Mouse (Mus musculus) hindbrain, embryonic 16.5 days (tissue): Measurements from ENCODE around the gene Ypel2. TPM values are rescaled to one million over a fixed set of nuclear protein-coding genes. Genes with fewer than 3 reads are reported as not detected.

Source experiments
- ATAC-seq: fragments of 200-750 bp; cut with Nextera tagmentation; 2 replicates; pipeline ENCODE4 v1.8.0; 2017; ENCODE audit warnings: moderate TSS enrichment, moderate library complexity
- H3K27ac ChIP-seq: fragments of 300-500 bp; sonication (generic); 2 replicates; pipeline ENCODE4 v1.5.1; 2014; ENCODE audit warnings: low read depth, mild to moderate bottlenecking, control low read depth, low read length, moderate library complexity
- H3K27me3 ChIP-seq: fragments of 300-500 bp; sonication (generic); replicated peaks from 2 replicates; pipeline ENCODE4 v1.6.1; 2014; ENCODE audit warnings: low read length; ENCODE audit not compliant: control insufficient read depth, insufficient read depth
- H3K36me3 ChIP-seq: fragments of 300-500 bp; sonication (generic); 2 replicates; pipeline ENCODE4 v1.6.1; 2014; ENCODE audit warnings: mild to moderate bottlenecking, low read length, moderate library complexity, mixed read lengths; ENCODE audit not compliant: control insufficient read depth, insufficient read depth
- H3K4me1 ChIP-seq: fragments of 300-500 bp; sonication (generic); 2 replicates; pipeline ENCODE4 v1.6.1; 2014; ENCODE audit warnings: low read depth, low read length; ENCODE audit not compliant: control insufficient read depth, insufficient read depth
- H3K4me2 ChIP-seq: fragments of 300-500 bp; sonication (generic); 2 replicates; pipeline ENCODE4 v1.6.1; 2014; ENCODE audit warnings: mild to moderate bottlenecking, low read length, control low read depth, moderate library complexity
- H3K4me3 ChIP-seq: fragments of 300-500 bp; sonication (generic); 2 replicates; pipeline ENCODE4 v1.5.1; 2014; ENCODE audit warnings: mild to moderate bottlenecking, low read length, control low read depth, moderate library complexity
- H3K9ac ChIP-seq: fragments of 300-500 bp; sonication (generic); 2 replicates; pipeline ENCODE4 v1.6.1; 2014; ENCODE audit warnings: low read depth, mild to moderate bottlenecking, control low read depth, low read length, moderate library complexity
- H3K9me3 ChIP-seq: fragments of 300-500 bp; sonication (generic); 2 replicates; pipeline ENCODE4 v1.6.1; 2014; ENCODE audit warnings: mild to moderate bottlenecking, low read length, moderate library complexity; ENCODE audit not compliant: control insufficient read depth
- WGBS: fragments of 180-500 bp; shearing (Covaris S2); extraction: QIAGEN DNeasy Blood & Tissue Kit; methylation state at CpG from one replicate; pipeline ENCODE4 v1.1.7; 2014; 5-methylcytosine and 5-hydroxymethylcytosine counted together
- polyA plus RNA-seq: library from polyadenylated mRNA; unstranded; fragments of >200 nt; fragmentation: Nextera tagmentation; extraction: Ambion mirVana; gene quantifications from 2 replicates; pipeline ENCODE4 v1.2.1, GENCODE M21; 2015

Gene Ypel2
- polyA plus RNA-seq, 1 experiment from 2014 or later = 4.0 TPM

DNA sequence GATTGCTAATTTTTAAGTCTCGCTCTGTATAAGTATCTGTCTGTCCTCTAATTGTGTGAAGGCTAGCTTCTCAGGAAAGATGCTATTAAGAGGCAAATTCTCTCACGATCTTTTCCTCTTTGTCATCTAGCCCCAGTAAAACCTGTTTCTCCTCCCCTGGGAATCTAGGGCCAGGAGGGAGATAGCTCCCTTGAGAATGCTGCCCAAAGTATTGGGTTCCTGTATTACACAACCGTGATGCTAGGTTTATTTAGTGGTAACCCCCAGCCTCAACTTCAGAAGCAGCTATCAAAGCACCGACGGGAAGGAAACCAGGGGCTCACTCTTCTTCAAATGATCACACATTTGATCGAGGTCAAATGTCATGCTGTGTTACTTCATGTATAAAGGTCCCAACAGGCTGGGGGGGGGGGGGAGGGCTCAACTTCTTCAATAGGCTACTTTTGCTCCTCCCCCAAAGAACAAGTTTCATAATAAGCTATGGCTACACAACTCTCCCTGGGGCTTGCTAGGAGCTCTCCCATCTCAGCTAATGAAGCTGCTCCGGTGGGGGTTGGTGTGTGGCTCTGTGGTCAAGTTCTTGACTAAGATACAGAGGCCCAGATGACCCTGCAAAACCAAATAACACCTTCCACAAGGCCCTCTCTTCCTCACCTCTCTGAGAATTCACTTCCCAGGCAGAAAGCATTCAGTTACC lies 22.3 kb downstream of the Ypel2 start:
- Histone ChIP-seq H3K27ac (no peak overlapping the region), H3K4me2 (no peak overlapping the region), H3K36me3 (no peaks in the 10 kb centered on the region), H3K4me3 (no peak overlapping the region), H3K9me3 (no peaks in the 10 kb centered on the region), H3K9ac (no peak overlapping the region), H3K27me3 (no peaks in the 10 kb centered on the region), H3K4me1 (peaks cover 20% of the 10 kb centered on the region)
- 73% methylated on average over 7 of the region's 7 CpGs for WGBS
- ATAC-seq = no peak

DNA sequence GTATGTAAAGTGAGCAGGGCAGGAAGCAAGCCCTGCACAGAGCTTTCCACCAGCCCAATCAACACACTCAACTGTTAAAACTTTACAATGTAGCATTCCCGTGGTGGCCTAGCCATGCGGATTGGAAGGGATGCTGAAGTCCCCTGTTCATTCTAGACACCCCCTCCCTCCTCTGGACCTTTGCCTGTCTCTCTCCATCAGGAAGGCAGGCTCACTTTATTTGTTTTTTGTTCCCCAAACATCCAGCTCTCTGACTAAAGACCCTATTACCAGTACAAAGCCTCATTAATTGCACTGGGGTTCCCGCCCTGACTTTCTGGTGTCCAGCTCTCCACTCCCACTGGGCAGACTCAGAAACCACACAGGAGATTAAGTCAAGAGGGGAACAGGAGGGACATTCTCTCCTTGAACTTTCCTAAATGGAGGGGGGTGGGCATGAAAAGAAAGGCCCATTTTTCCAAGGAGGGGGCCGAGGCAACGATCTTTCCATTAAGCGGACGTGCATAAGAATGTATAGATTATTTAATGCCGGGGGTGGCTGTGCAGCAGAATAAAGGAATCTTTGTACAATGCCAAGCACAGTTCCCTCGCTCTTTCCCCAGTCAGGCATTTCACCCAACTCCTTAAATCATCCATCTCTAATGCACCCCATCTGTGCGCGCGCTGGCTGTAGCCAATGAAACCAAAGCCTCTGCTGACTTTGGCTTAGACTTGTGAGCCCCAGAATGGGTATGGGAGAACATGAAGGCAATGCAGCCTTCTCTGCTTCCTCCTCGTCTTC lies 24.3 kb downstream of the Ypel2 start:
- WGBS = 31% methylated on average over 13 of the region's 13 CpGs
- ATAC-seq = peak; percentile 30; the same call in 1 of the 2 replicates
- H3K27me3 ChIP-seq = no peaks in the 10 kb centered on the region

DNA sequence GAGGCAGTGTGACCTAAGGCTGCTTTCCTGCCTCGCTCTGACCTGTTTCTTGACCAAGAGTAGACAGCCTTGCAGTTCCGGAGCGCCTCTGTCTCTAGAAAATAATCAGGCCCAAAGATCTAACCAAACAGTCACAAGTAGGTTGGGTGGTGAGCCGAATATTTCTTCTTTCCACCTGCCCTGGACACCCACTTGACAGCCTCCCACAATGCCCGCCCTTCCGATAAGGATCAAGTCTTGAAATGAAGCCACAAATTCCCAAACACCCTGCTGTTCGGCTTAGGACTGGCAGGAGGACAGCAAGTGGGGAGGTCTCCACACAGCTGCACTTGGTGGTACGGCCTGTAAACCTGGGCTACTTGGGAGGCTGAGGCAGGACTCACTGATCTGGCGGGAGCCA lies 26.0 kb downstream of the Ypel2 start:
- no peak overlapping the region for H3K27ac ChIP-seq
- H3K9me3 ChIP-seq = no peaks in the 10 kb centered on the region
- no peak overlapping the region for H3K9ac ChIP-seq
- no peak for ATAC-seq
- no peak overlapping the region for H3K4me3 ChIP-seq
- no peaks in the 10 kb centered on the region for H3K27me3 ChIP-seq
- H3K4me1 ChIP-seq = peaks cover 16% of the 10 kb centered on the region
- no peak overlapping the region for H3K4me2 ChIP-seq
- WGBS = 94% methylated on average over 9 of the region's 9 CpGs
- no peaks in the 10 kb centered on the region for H3K36me3 ChIP-seq

More for the DNA sequence above, 24.3 kb downstream of the Ypel2 start:
- Histone ChIP-seq H3K9me3 (no peaks in the 10 kb centered on the region), H3K4me1 (peaks cover 20% of the 10 kb centered on the region), H3K4me3 (no peak overlapping the region), H3K4me2 (no peak overlapping the region), H3K9ac (no peak overlapping the region), H3K27ac (0 out of 2 replicates have a peak overlapping the region, but pooled peaks have one; percentile 49), H3K36me3 (no peaks in the 10 kb centered on the region)

DNA sequence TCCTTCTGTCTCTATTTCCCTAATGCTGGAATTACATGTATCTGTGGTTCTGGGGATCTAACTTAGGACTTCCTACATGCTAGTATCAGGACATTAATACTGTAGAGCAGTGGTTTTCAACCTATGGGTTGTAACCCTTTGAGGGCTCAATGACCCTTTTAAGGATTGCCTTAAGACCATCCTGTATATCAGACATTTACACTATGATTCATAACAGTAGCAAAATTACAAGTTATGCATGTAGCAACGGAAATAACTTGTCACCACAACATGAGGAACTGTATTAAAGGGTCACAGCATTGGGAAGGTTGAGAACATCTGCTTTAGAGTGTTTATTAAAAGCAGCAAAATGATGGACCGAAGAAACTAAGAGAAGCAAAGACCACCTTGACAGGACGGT lies 26.8 kb downstream of the Ypel2 start:
- Histone ChIP-seq H3K27ac (no peak overlapping the region), H3K9ac (no peak overlapping the region), H3K27me3 (no peaks in the 10 kb centered on the region), H3K4me2 (no peak overlapping the region), H3K4me1 (peaks cover 22% of the 10 kb centered on the region), H3K4me3 (no peak overlapping the region), H3K9me3 (no peaks in the 10 kb centered on the region), H3K36me3 (no peaks in the 10 kb centered on the region)
- 97% methylated on average over 3 of the region's 3 CpGs for WGBS
- no peak for ATAC-seq

DNA sequence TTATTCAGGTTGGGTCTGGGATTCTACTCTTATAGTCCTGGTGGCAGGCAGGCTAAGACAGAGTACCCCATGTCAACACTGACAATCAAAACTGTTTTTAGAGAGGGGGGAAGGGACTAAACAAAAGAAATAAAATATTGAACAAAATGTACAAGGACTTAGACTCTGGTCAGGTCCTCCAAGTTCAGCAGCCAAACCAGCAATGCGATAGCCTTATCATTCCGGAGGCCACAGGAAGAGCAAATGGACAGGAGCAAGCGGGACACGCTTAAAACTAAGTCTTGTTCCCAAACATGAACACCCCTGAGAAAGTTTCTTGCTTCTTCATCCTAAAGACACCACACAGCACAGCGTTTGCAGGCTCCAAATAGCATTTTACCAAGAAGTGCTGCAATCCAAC lies 28.4 kb downstream of the Ypel2 start:
- no peak for ATAC-seq
- no peak overlapping the region for H3K9ac ChIP-seq
- WGBS = 94% methylated on average over 5 of the region's 5 CpGs
- H3K27ac ChIP-seq = no peak overlapping the region
- peaks cover 25% of the 10 kb centered on the region for H3K4me1 ChIP-seq
- no peaks in the 10 kb centered on the region for H3K36me3 ChIP-seq
- no peaks in the 10 kb centered on the region for H3K9me3 ChIP-seq
- H3K4me3 ChIP-seq = no peak overlapping the region
- H3K4me2 ChIP-seq = no peak overlapping the region
- H3K27me3 ChIP-seq = no peaks in the 10 kb centered on the region

DNA sequence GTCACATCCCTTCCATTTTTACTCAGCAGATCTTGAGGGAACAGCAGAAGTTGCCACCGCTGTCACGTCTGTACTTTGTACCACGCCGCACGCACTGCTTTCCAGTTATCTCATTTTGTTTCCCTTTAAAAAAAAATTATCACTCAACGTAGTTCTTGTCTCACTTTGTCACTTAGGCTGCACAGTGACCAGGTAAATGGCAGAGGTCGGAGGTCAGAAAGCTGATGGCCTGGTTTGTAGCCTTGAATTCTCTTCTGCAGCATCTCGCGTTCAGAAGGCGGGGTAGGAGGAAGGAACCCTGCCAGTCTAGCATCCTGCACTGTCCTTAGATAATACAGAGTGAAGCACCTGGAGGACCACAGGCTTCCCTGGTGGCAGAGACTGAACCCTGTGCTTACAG lies 29.8 kb downstream of the Ypel2 start:
- 91% methylated on average over 10 of the region's 10 CpGs for WGBS
- H3K4me3 ChIP-seq = no peak overlapping the region
- no peak overlapping the region for H3K9ac ChIP-seq
- no peaks in the 10 kb centered on the region for H3K9me3 ChIP-seq
- H3K36me3 ChIP-seq = no peaks in the 10 kb centered on the region
- H3K27ac ChIP-seq = no peak overlapping the region
- H3K27me3 ChIP-seq = no peaks in the 10 kb centered on the region
- H3K4me1 ChIP-seq = peaks cover 20% of the 10 kb centered on the region
- H3K4me2 ChIP-seq = no peak overlapping the region
- ATAC-seq = no peak

DNA sequence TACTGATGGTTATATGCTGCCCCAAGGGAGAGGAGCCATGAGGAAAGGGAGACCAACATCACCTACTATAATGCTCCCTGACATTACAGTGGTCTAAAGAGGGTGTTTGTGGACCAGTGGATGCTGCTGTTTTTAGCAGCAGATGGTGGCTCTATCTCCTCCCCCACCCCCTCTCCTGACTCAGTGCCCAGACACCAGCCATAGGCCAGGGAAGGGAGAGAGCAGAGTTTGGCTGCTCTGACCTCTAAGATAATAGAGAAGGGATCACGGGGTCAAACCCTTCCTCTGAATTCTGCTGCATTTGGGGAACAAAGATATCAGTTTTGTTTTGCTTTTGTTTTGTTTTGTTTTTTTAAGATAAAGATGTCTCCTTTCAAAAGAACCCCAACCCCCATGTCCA lies 30.5 kb downstream of the Ypel2 start:
- H3K4me3 ChIP-seq = no peak overlapping the region
- H3K27me3 ChIP-seq = no peaks in the 10 kb centered on the region
- H3K4me2 ChIP-seq = no peak overlapping the region
- no peaks in the 10 kb centered on the region for H3K36me3 ChIP-seq
- ATAC-seq = no peak
- no peak overlapping the region for H3K9ac ChIP-seq
- no peaks in the 10 kb centered on the region for H3K9me3 ChIP-seq
- peaks cover 15% of the 10 kb centered on the region for H3K4me1 ChIP-seq
- WGBS = 52% methylated on average over 1 of the region's 1 CpGs
- no peak overlapping the region for H3K27ac ChIP-seq

DNA sequence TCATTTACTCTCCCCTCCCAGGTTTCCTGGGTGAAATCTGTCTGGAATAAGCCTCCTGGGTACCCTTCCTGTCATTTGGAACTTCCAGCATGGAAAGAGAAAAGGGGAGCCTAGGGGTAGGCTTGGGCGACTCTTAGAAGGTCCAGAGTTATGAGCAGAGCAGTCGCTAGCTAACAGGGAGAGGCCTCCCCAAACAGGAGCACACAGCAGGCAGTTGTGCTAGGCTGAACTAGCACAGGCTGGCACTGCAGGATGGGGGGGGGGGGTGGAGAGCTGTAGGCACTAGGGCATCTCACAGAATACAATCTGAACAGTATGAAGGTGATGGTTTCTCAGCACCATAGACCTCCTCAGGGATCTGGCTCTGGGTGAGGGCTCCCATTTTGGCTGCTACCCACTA lies 31.1 kb downstream of the Ypel2 start:
- H3K4me1 ChIP-seq = peaks cover 15% of the 10 kb centered on the region
- H3K27ac ChIP-seq = no peak overlapping the region
- H3K9me3 ChIP-seq = no peaks in the 10 kb centered on the region
- WGBS = 80% methylated on average over 2 of the region's 2 CpGs
- no peak overlapping the region for H3K4me2 ChIP-seq
- no peak overlapping the region for H3K4me3 ChIP-seq
- H3K27me3 ChIP-seq = no peaks in the 10 kb centered on the region
- no peak for ATAC-seq
- H3K36me3 ChIP-seq = no peaks in the 10 kb centered on the region
- H3K9ac ChIP-seq = no peak overlapping the region

DNA sequence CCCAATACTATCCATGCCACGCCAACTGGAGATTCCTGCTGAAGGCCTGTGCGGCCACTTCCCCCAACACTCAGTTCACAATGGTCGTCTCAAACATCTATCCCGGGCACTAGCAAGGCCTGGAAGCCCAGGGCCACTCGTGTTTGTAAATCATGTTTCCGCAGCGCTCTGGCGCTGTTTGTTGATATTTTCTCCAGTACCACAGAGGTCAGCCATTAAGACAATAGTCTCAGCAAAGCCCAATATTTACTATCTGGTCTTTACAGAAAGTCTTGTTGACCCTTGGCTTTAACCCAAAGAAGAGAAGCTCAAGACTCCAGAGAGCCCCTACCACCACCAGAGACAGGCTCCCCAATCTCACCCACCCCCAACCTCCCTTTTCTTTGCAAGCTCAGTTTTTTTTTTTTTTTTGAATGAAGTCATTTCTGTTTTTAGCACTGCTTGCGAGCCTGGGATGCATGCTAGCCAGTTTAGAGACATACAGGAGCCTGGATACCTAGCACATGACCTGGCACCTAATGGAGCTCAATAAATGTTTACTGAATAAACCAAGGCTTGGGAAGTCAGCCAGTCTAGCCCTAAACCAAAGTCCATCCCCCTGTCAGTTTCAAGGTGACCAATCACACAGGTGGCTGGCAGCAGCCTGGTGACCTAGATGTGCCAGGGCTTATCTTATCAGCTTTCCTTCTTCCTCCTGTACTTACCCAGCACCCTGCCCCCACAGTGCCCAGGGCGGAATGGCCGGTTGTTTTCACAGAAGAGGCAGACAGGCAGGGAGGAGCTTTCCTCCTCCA lies 31.8 kb downstream of the Ypel2 start:
- WGBS = 78% methylated on average over 11 of the region's 11 CpGs
- Histone ChIP-seq H3K27ac (no peak overlapping the region), H3K36me3 (no peaks in the 10 kb centered on the region), H3K4me1 (peaks cover 15% of the 10 kb centered on the region), H3K4me2 (no peak overlapping the region), H3K9me3 (no peaks in the 10 kb centered on the region), H3K27me3 (no peaks in the 10 kb centered on the region), H3K9ac (no peak overlapping the region), H3K4me3 (no peak overlapping the region)
- ATAC-seq = no peak
